Mouse (Mus musculus): Measurements from ENCODE around the gene Tango6. TPM values are rescaled to one million over a fixed set of nuclear protein-coding genes. Genes with fewer than 3 reads are reported as not detected.
A peak's percentile ranks its signal among the peaks of the same experiment; 100 is the strongest.

Gene Tango6
- total and polyA plus RNA-seq, 2 experiments from 2014 or later = 3.0 to 6.1 TPM

DNA sequence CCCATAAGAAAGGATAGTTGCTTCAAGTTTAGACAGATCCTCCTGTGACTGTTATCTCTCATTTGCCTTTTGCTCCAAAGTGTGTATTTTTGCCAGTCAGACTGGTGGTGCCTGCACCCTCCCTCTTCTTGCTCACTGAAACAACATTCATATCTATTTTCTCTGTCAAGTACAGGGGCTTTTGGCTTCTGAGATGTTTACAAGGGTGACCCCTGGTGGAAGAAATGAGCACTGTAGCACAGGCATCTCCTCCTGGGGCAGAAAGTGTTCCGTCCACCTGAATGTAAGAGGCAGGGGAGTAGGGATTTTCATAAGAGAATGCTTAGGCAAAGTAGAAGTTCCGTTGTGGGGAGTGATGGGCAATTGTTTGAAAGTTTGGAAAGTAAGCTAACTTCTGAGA is 35.5 kb upstream of the Tango6 start:
- Histone ChIP-seq H3K4me1 (ENCODE audit: insufficient read depth, low read length) (no peaks in the 10 kb centered on the region), H3K36me3 (ENCODE audit: insufficient read depth, low read length) (no peaks in the 10 kb centered on the region), H3K9me3 (ENCODE audit: low read length) (no peaks in the 10 kb centered on the region), H3K4me3 (ENCODE audit: low read depth, low read length) (no peak overlapping the region), H3K27me3 (ENCODE audit: insufficient read depth, low read length) (no peaks in the 10 kb centered on the region), H3K4me2 (ENCODE audit: low read depth, low read length, poor library complexity, severe bottlenecking) (no peak overlapping the region), H3K9ac (replicated peaks; ENCODE audit: low read length, poor library complexity, severe bottlenecking) (no peak overlapping the region), H3K27ac (ENCODE audit: low read depth, low read length) (no peak overlapping the region)
- ATAC-seq (ENCODE audit: low FRiP score) = no peak
- peak; percentile 90 for TF ChIP-seq CTCF (IDR thresholded peaks at IDR 0.05)
- peak; percentile 69 for DNase-seq (ENCODE audit: low spot score)
- 24% methylated on average over 2 of the region's 2 CpGs for WGBS

DNA sequence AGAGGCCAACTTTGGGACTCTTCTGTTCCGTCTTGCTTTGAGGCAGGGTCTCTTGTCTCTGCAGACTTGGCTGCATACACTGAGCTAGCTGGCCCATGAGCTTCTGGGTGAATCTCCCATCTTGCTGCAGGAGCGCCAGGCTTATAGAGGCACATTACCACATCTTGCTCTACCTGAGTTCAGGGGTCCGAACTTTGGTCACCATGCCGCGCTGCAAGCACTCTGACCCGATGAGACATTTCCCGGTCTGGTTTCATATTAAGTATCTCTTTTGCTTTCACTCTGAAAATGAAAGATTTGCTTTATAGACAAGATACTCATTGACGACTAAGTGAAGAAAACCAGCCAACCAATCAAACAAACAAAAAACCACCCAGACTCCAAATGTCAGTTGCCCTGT is 34.4 kb upstream of the Tango6 start:
- Histone ChIP-seq H3K36me3 (ENCODE audit: insufficient read depth, low read length) (no peaks in the 10 kb centered on the region), H3K27me3 (ENCODE audit: insufficient read depth, low read length) (no peaks in the 10 kb centered on the region), H3K9me3 (ENCODE audit: low read length) (no peaks in the 10 kb centered on the region), H3K4me2 (ENCODE audit: low read depth, low read length, poor library complexity, severe bottlenecking) (no peak overlapping the region), H3K4me1 (ENCODE audit: insufficient read depth, low read length) (no peaks in the 10 kb centered on the region), H3K27ac (ENCODE audit: low read depth, low read length) (no peak overlapping the region), H3K9ac (replicated peaks; ENCODE audit: low read length, poor library complexity, severe bottlenecking) (no peak overlapping the region), H3K4me3 (ENCODE audit: low read depth, low read length) (no peak overlapping the region)
- 94% methylated on average over 8 of the region's 8 CpGs for WGBS
- DNase-seq (ENCODE audit: low spot score) (no peak), ATAC-seq (ENCODE audit: low FRiP score) (no peak)
- no peak for TF ChIP-seq CTCF (IDR thresholded peaks at IDR 0.05)

DNA sequence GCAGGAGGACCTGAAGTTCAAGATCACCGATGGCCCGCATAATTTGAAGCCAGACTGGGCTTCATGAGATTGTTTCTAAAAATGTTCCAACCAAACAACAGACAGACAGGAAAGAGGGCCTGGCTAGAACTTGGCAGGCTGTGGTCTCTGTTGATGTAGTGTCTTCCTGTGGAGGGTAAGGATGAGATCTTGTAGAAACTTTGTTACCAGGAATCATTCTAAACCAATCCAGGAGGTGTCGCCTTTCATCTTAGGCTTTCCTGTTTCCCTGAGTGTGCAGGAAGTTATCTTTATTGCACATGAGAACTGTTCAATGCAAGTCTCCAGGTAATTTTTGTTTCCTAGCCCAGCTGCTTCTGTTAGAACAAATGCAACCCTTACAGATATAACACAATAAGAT is 30.9 kb upstream of the Tango6 start:
- H3K9me3 ChIP-seq (ENCODE audit: low read length) = no peaks in the 10 kb centered on the region
- H3K4me1 ChIP-seq (ENCODE audit: insufficient read depth, low read length) = no peaks in the 10 kb centered on the region
- no peak overlapping the region for H3K9ac ChIP-seq (replicated peaks; ENCODE audit: low read length, poor library complexity, severe bottlenecking)
- H3K36me3 ChIP-seq (ENCODE audit: insufficient read depth, low read length) = no peaks in the 10 kb centered on the region
- no peaks in the 10 kb centered on the region for H3K27me3 ChIP-seq (ENCODE audit: insufficient read depth, low read length)
- DNase-seq (ENCODE audit: low spot score) = no peak
- no peak for TF ChIP-seq CTCF (IDR thresholded peaks at IDR 0.05)
- no peak for ATAC-seq (ENCODE audit: low FRiP score)
- 94% methylated on average over 3 of the region's 3 CpGs for WGBS
- H3K4me2 ChIP-seq (ENCODE audit: low read depth, low read length, poor library complexity, severe bottlenecking) = no peak overlapping the region
- no peak overlapping the region for H3K27ac ChIP-seq (ENCODE audit: low read depth, low read length)
- H3K4me3 ChIP-seq (ENCODE audit: low read depth, low read length) = no peak overlapping the region

DNA sequence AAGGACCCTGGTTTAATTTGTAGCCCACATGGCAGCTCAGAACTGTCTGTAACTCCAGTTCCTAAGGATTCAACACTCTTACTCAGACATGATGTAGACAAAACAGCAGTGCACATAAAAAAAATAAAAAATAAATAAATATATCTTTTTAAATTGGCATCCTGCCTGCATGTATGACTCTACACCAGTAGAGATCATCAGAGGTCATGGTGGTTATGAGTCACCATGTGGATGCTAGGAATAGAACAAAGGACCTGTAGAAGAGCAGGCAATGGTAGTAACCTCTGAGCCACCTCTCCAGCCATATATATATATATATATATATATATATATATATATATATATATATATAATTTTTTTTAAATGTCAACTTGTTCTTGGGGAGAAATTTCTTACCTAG is 26.8 kb upstream of the Tango6 start:
- no peak for ATAC-seq (ENCODE audit: low FRiP score)
- no peak for DNase-seq (ENCODE audit: low spot score)
- no peak overlapping the region for H3K9ac ChIP-seq (replicated peaks; ENCODE audit: low read length, poor library complexity, severe bottlenecking)
- no peaks in the 10 kb centered on the region for H3K9me3 ChIP-seq (ENCODE audit: low read length)
- H3K4me3 ChIP-seq (ENCODE audit: low read depth, low read length) = no peak overlapping the region
- H3K4me2 ChIP-seq (ENCODE audit: low read depth, low read length, poor library complexity, severe bottlenecking) = no peak overlapping the region
- H3K36me3 ChIP-seq (ENCODE audit: insufficient read depth, low read length) = no peaks in the 10 kb centered on the region
- no peak for TF ChIP-seq CTCF (IDR thresholded peaks at IDR 0.05)
- H3K27me3 ChIP-seq (ENCODE audit: insufficient read depth, low read length) = no peaks in the 10 kb centered on the region
- no peaks in the 10 kb centered on the region for H3K4me1 ChIP-seq (ENCODE audit: insufficient read depth, low read length)
- H3K27ac ChIP-seq (ENCODE audit: low read depth, low read length) = no peak overlapping the region

DNA sequence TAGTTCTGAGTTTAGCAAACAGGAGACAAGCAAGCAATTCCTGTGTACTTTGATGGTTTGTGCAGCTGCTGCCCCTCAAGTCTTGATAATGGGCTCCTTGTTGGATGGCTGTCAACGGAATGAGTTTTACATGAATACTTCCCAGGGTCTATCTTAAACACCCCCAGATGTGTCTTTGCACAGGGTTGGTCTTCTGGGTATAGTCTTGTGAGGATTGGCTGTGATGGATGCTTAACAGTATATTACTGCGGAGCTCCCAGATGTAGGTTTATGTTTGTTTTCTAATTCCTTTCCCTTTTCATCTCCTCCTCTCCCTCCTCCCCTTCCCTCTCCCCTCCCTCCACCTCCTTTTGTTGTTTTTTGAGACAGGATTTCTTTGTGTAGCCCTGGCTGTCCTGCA is 10.1 kb upstream of the Tango6 start:
- DNase-seq (ENCODE audit: low spot score) (peak; percentile 22), ATAC-seq (ENCODE audit: low FRiP score) (no peak)
- Histone ChIP-seq H3K4me1 (ENCODE audit: insufficient read depth, low read length) (no peaks in the 10 kb centered on the region), H3K27me3 (ENCODE audit: insufficient read depth, low read length) (no peaks in the 10 kb centered on the region), H3K4me3 (ENCODE audit: low read depth, low read length) (no peak overlapping the region), H3K9ac (replicated peaks; ENCODE audit: low read length, poor library complexity, severe bottlenecking) (no peak overlapping the region), H3K36me3 (ENCODE audit: insufficient read depth, low read length) (no peaks in the 10 kb centered on the region), H3K4me2 (ENCODE audit: low read depth, low read length, poor library complexity, severe bottlenecking) (no peak overlapping the region), H3K27ac (ENCODE audit: low read depth, low read length) (no peak overlapping the region), H3K9me3 (ENCODE audit: low read length) (no peaks in the 10 kb centered on the region)
- WGBS = 68% methylated on average over 2 of the region's 2 CpGs
- no peak for TF ChIP-seq CTCF (IDR thresholded peaks at IDR 0.05)

DNA sequence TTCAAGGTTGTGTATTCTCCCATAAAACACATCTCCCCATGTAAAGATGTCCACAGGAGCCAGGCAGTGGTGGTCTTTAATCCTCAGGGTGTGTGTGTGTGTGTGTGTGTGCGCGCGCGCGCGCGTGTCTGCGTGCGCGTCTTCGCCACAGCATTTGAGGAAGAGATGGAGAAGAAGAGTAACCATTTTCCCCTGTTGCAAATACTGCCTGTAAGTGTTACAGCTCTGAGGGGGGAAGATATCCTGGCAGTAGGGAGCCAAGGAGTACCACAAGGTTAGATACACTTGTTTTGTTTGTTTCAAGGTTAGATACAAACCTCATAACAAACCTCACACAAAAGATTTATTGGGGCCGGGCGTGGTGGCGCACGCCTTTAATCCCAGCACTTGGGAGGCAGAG is 8.6 kb upstream of the Tango6 start:
- no peaks in the 10 kb centered on the region for H3K27me3 ChIP-seq (ENCODE audit: insufficient read depth, low read length)
- ATAC-seq (ENCODE audit: low FRiP score) (no peak), DNase-seq (ENCODE audit: low spot score) (no peak)

More for the DNA sequence above, 8.6 kb upstream of the Tango6 start:
- H3K9ac ChIP-seq (replicated peaks; ENCODE audit: low read length, poor library complexity, severe bottlenecking) = no peak overlapping the region
- no peak overlapping the region for H3K4me3 ChIP-seq (ENCODE audit: low read depth, low read length)
- no peak for TF ChIP-seq CTCF (IDR thresholded peaks at IDR 0.05)
- 97% methylated on average over 15 of the region's 15 CpGs for WGBS
- no peak overlapping the region for H3K4me2 ChIP-seq (ENCODE audit: low read depth, low read length, poor library complexity, severe bottlenecking)
- H3K27ac ChIP-seq (ENCODE audit: low read depth, low read length) = no peak overlapping the region
- no peaks in the 10 kb centered on the region for H3K4me1 ChIP-seq (ENCODE audit: insufficient read depth, low read length)
- H3K9me3 ChIP-seq (ENCODE audit: low read length) = no peaks in the 10 kb centered on the region
- no peaks in the 10 kb centered on the region for H3K36me3 ChIP-seq (ENCODE audit: insufficient read depth, low read length)
